Mouse (Mus musculus) liver, adult 2 months (tissue): ENCODE results near the gene Cxcr5.

Experiments
- CTCF ChIP-seq: fragments of 200-500 bp; IDR thresholded peaks from 2 replicates; pipeline ENCODE4 v1.5.1; 2011; ENCODE audit warnings: low read depth, low read length, control low read depth
- POLR2A ChIP-seq: fragments of 200-500 bp; IDR thresholded peaks from 2 replicates; pipeline ENCODE4 v1.6.1; 2011; ENCODE audit warnings: low read length, control low read depth; ENCODE audit not compliant: insufficient read depth; ENCODE audit errors: extremely low read depth

- TF ChIP-seq CTCF (no peak), POLR2A (no peak)
Observed at GRCm38 (mm10) chr9:44587262-44588160, 25.8 kb upstream of the Cxcr5 start.
